21 mouse cellular contexts compared by ENCODE assay signal in the genomic region with DNA sequence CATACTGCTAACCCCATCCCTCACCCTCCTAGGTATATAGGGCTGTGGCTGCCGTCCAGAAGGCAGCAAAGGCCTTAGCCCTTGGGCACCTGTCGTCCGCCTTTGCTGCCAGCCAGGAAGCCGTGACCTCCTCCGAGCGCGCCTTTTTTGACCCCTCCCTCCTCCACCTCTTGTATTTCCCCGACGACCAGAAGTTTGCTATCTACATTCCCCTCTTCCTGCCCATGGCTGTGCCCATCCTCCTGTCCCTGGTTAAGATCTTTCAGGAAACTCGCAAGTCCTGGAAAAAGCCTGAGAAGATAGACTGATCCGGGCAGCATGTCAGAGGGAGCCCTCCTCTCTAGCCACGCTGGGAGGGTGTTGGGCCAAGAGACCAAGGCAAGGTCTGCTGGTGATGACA. TPM values are rescaled to one million over a fixed set of nuclear protein-coding genes. Genes with fewer than 3 reads are reported as not detected.
"Had no signal": no experiment of that assay in that cellular context is flagged by ENCODE, and none has a peak within 500 bp of the region (broad histone marks: within the 10 kb centered on the region; RNA-seq: fewer than 3 reads in every experiment).

No protein-coding gene starts in this region.

- DNase-seq: lung, adult 18-20 months; lung, embryonic 14.5 days; lung, postnatal 10 days; lung, postnatal 4 days; retina, postnatal 1 day; right cerebral cortex, adult 18-20 months; right cerebral cortex, postnatal 25 days; right cerebral cortex, postnatal 4 days; spleen, adult 18-20 months; thymus, adult 18-20 months; thymus, postnatal 36 days had no signal

- ATAC-seq: liver, embryonic 12.5 days; midbrain, embryonic 13.5 days; midbrain, embryonic 15.5 days had no signal

- H3K27me3 ChIP-seq: liver, embryonic 12.5 days; midbrain, embryonic 13.5 days; midbrain, embryonic 15.5 days had no signal

- H3K9ac ChIP-seq: liver, embryonic 12.5 days; liver, embryonic 14.5 days; lung, embryonic 14.5 days; midbrain, embryonic 13.5 days; midbrain, embryonic 15.5 days had no signal

- H3K4me3 ChIP-seq: liver, embryonic 12.5 days; midbrain, embryonic 10.5 days; midbrain, embryonic 13.5 days; midbrain, embryonic 15.5 days; myocyte had no signal

- H3K9me3 ChIP-seq: liver, embryonic 12.5 days; midbrain, embryonic 10.5 days; midbrain, embryonic 13.5 days; midbrain, embryonic 15.5 days had no signal

- H3K27ac ChIP-seq: liver, embryonic 12.5 days; liver, embryonic 14.5 days; midbrain, embryonic 10.5 days; midbrain, embryonic 13.5 days; midbrain, embryonic 15.5 days had no signal

- H3K4me2 ChIP-seq: liver, embryonic 12.5 days; lung, embryonic 14.5 days; midbrain, embryonic 13.5 days; midbrain, embryonic 15.5 days had no signal

RNA-seq across cellular contexts. Expression of a gene that starts 44.7 kb away (rescaled TPM):
- total RNA-seq: megakaryocyte-erythroid progenitor cell, adult 5-6 weeks had no signal
- polyA plus RNA-seq: liver, embryonic 12.5 days; liver, embryonic 14.5 days; liver, embryonic 16.5 days; lung, embryonic 14.5 days; midbrain, embryonic 10.5 days; midbrain, embryonic 13.5 days; midbrain, embryonic 15.5 days; neural tube, embryonic 11.5 days; neural tube, embryonic 14.5 days had no signal
